8 mouse cellular contexts compared by ENCODE assay signal in the genomic region with DNA sequence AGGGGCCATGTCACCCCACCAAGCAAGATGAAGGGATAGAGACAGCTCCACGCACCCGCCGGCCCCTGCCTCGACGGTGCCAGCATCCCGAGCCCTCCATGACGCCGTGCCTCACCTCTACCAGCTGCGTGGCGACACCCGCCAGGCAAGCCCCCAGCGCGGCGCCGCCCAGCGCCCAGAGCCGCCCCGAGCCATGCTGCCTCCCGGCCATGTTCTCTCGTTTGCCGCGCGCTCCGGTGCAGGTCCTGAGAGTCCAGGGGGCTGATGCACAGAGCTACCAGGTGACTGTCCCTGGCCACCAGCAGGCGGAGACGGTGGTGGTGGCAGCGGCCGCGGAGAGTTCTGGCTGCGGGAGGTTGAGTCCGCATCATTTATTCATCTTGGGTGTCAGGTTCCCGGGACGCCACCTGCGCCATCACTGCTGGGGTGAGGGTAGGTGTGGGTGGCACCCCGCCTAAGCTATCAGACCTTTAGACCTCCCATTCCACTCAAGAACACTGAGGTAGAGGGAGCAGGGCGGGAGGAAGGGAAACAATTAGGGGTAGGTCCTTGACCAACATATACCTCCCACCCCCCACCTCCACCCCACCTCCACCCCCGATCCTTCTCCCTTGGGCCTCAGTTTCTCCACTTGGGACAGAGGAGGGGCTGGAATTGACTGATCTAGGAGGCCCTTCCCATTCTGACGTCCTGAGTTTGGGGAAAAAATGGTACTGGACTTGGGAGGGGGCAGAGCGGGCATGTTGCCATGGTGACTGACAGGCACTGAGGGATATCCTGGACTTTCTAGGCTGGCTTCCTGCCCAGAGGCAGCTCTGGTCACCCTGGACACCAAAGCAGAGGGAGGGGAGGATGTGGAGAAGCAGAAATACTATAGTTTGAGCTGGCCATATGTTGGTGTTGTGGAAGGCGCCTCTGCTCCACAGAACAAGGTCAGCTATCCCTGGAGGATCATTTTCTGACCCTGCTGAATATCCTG. TPM values are rescaled to one million over a fixed set of nuclear protein-coding genes. Genes with fewer than 3 reads are reported as not detected.
A peak's percentile ranks its signal among the peaks of the same experiment; 100 is the strongest.
DNase-seq lines count a peak whose midpoint lies in the region; ATAC-seq lines count a peak whose summit lies in the region.

No protein-coding gene starts in this region.

- 14% methylated on average over 36 of the region's 40 CpGs for WGBS in liver, embryonic 12.5 days (ENCODE audit: insufficient replicate concordance)
- WGBS in stomach, embryonic 14.5 days: 8% methylated on average over 40 of the region's 40 CpGs

- H3K36me3 ChIP-seq in liver, embryonic 12.5 days: 0 out of 2 replicates have a peak, but pooled peaks cover 1% of the 10 kb centered on the region
- H3K36me3 ChIP-seq in stomach, embryonic 14.5 days (ENCODE audit: control insufficient read depth, insufficient read depth, low read length): no peaks in the 10 kb centered on the region

- peak overlapping the region; percentile 40 for H3K4me2 ChIP-seq in liver, embryonic 12.5 days
- H3K4me2 ChIP-seq in stomach, embryonic 14.5 days (replicated peaks; ENCODE audit: low read depth, low read length): peak overlapping the region; percentile 43

- no peaks in the 10 kb centered on the region for H3K9me3 ChIP-seq in liver, embryonic 12.5 days (replicated peaks)
- no peaks in the 10 kb centered on the region for H3K9me3 ChIP-seq in stomach, embryonic 14.5 days (ENCODE audit: control insufficient read depth, low read depth, low read length)

- peaks cover 56% of the 10 kb centered on the region for H3K27me3 ChIP-seq in liver, embryonic 12.5 days (replicated peaks)
- 0 out of 2 replicates have a peak, but pooled peaks cover 7% of the 10 kb centered on the region for H3K27me3 ChIP-seq in stomach, embryonic 14.5 days (ENCODE audit: control insufficient read depth, insufficient read depth, low read length)

- peak; percentile 14 for ATAC-seq in inflammation-experienced regulatory T-cells, adult 6 months
- ATAC-seq in liver, embryonic 12.5 days: no peak
- peak; percentile 35; the same call in 1 of the 2 replicates for ATAC-seq in stomach, embryonic 14.5 days (ENCODE audit: insufficient number of reproducible peaks, insufficient read depth, low FRiP score, low read depth)
- no peak for ATAC-seq in granulocyte monocyte progenitor cell, adult 5-6 weeks (replicated peaks; ENCODE audit: poor library complexity, severe bottlenecking)

- H3K4me3 ChIP-seq in liver, embryonic 12.5 days: peak overlapping the region; percentile 30
- peak overlapping the region; percentile 14; the same call in 1 of the 2 replicates for H3K4me3 ChIP-seq in stomach, embryonic 14.5 days (ENCODE audit: low read depth, low read length)

- no peak overlapping the region for H3K9ac ChIP-seq in liver, embryonic 12.5 days
- no peak overlapping the region for H3K9ac ChIP-seq in stomach, embryonic 14.5 days (replicated peaks; ENCODE audit: low read depth, low read length)

- H3K27ac ChIP-seq in liver, embryonic 12.5 days: no peak overlapping the region
- H3K27ac ChIP-seq in stomach, embryonic 14.5 days (ENCODE audit: low read length): no peak overlapping the region

- H3K4me1 ChIP-seq in liver, embryonic 12.5 days: peaks cover 22% of the 10 kb centered on the region; the same call in 1 of the 2 replicates
- peaks cover 6% of the 10 kb centered on the region; the same call in 1 of the 2 replicates for H3K4me1 ChIP-seq in stomach, embryonic 14.5 days (ENCODE audit: control insufficient read depth, insufficient read depth, low read length)

- DNase-seq in cerebellum, postnatal 10 days: peak; percentile 77 to 80
- DNase-seq in cerebellum, adult 9-10 months: no peak
- DNase-seq in right cerebral cortex, adult 18-20 months: peak; percentile 23
- no peak for DNase-seq in right cerebral cortex, postnatal 25 days

RNA-seq across cellular contexts. Expression of a gene that starts 5.7 kb away (rescaled TPM):
- polyA plus RNA-seq in inflammation-experienced regulatory T-cells, adult 6 months (2017; shearing (Covaris generic)): 10 to 100 TPM in 2 of 3 experiments, 1 to 10 TPM in 1; 2.5 to 16.8 (median 15.8) TPM
- polyA plus RNA-seq in liver, embryonic 12.5 days (2016; fragmentation: Nextera tagmentation; extraction: Ambion mirVana): 2.4 and 3.2 TPM in 2 replicates
- polyA plus RNA-seq in stomach, embryonic 14.5 days (2014; fragmentation: Nextera tagmentation; extraction: Ambion mirVana): 4.9 and 5.8 TPM in 2 replicates
- total RNA-seq in granulocyte monocyte progenitor cell, adult 5-6 weeks (2014; fragmentation: Nextera tagmentation): 0.41 TPM in 1 of 2 replicates, not detected in the other
- total RNA-seq in granulocyte monocyte progenitor cell, adult 5-6 weeks (2017): 0.04 TPM in 1 of 2 replicates, not detected in the other

RNA-seq across cellular contexts. Expression of a gene that starts 5.9 kb away (rescaled TPM):
- 1 to 10 TPM in 2 of 3 experiments, under 1 TPM in 1; 0.73 to 4.1 (median 2.9) TPM for polyA plus RNA-seq in inflammation-experienced regulatory T-cells, adult 6 months (2017; shearing (Covaris generic))
- 1.4 and 1.6 TPM in 2 replicates for polyA plus RNA-seq in liver, embryonic 12.5 days (2016; fragmentation: Nextera tagmentation; extraction: Ambion mirVana)
- polyA plus RNA-seq in stomach, embryonic 14.5 days (2014; fragmentation: Nextera tagmentation; extraction: Ambion mirVana): 0.38 and 0.67 TPM in 2 replicates
- total RNA-seq in granulocyte monocyte progenitor cell, adult 5-6 weeks (2014; fragmentation: Nextera tagmentation): not detected in 2 replicates
- total RNA-seq in granulocyte monocyte progenitor cell, adult 5-6 weeks (2017): not detected in 2 replicates

RNA-seq across cellular contexts. Expression of a gene that starts 16.2 kb away (rescaled TPM):
- polyA plus RNA-seq in inflammation-experienced regulatory T-cells, adult 6 months (2017; shearing (Covaris generic)): not detected
- polyA plus RNA-seq in liver, embryonic 12.5 days (2016; fragmentation: Nextera tagmentation; extraction: Ambion mirVana): 27.5 and 30.9 TPM in 2 replicates
- polyA plus RNA-seq in stomach, embryonic 14.5 days (2014; fragmentation: Nextera tagmentation; extraction: Ambion mirVana): 0.55 TPM in 1 of 2 replicates, not detected in the other
- total RNA-seq in granulocyte monocyte progenitor cell, adult 5-6 weeks (2014; fragmentation: Nextera tagmentation): not detected in 2 replicates
- total RNA-seq in granulocyte monocyte progenitor cell, adult 5-6 weeks (2017): not detected in 2 replicates

RNA-seq across cellular contexts. Expression of a gene that starts 29.7 kb away (rescaled TPM):
- not detected for polyA plus RNA-seq in inflammation-experienced regulatory T-cells, adult 6 months (2017; shearing (Covaris generic))
- not detected in 2 replicates for polyA plus RNA-seq in liver, embryonic 12.5 days (2016; fragmentation: Nextera tagmentation; extraction: Ambion mirVana)
- polyA plus RNA-seq in stomach, embryonic 14.5 days (2014; fragmentation: Nextera tagmentation; extraction: Ambion mirVana): not detected in 2 replicates
- not detected in 2 replicates for total RNA-seq in granulocyte monocyte progenitor cell, adult 5-6 weeks (2014; fragmentation: Nextera tagmentation)
- not detected in 2 replicates for total RNA-seq in granulocyte monocyte progenitor cell, adult 5-6 weeks (2017)

RNA-seq across cellular contexts. Expression of a gene that starts 39.6 kb away (rescaled TPM):
- polyA plus RNA-seq in inflammation-experienced regulatory T-cells, adult 6 months (2017; shearing (Covaris generic)): not detected
- not detected in 2 replicates for polyA plus RNA-seq in liver, embryonic 12.5 days (2016; fragmentation: Nextera tagmentation; extraction: Ambion mirVana)
- polyA plus RNA-seq in stomach, embryonic 14.5 days (2014; fragmentation: Nextera tagmentation; extraction: Ambion mirVana): not detected in 2 replicates
- not detected in 2 replicates for total RNA-seq in granulocyte monocyte progenitor cell, adult 5-6 weeks (2014; fragmentation: Nextera tagmentation)
- total RNA-seq in granulocyte monocyte progenitor cell, adult 5-6 weeks (2017): not detected in 2 replicates

Comparison
In these comparisons a context has a peak if more than half of its experiments do, and no peak if none do; other contexts are left out.
1. DNase-seq: peak in cerebellum, postnatal 10 days (2 of 2) and right cerebral cortex, adult 18-20 months (single experiment); none in cerebellum, adult 9-10 months (single experiment) and right cerebral cortex, postnatal 25 days (single experiment).
2. ATAC-seq: peak in inflammation-experienced regulatory T-cells, adult 6 months (single experiment) and stomach, embryonic 14.5 days (single experiment); none in liver, embryonic 12.5 days (single experiment) and granulocyte monocyte progenitor cell, adult 5-6 weeks (single experiment).
3. RNA of a gene that starts 16.2 kb away (polyA plus RNA-seq): 27.5 to 30.9 TPM in liver, embryonic 12.5 days; not detected in inflammation-experienced regulatory T-cells, adult 6 months and 0.55 TPM in stomach, embryonic 14.5 days; every median in the first group is over 10 times any median in the second.